Mouse (Mus musculus) kidney, adult 11 months (tissue): Measurements from ENCODE around the gene Ndrg3.
A peak's percentile ranks its signal among the peaks of the same experiment; 100 is the strongest.
"Not testable (repeated sequence)": the region's sequence is repeated elsewhere in the genome, so short reads cannot be mapped to it uniquely, and the experiment has no call there.

Experiments
- DNase-seq: peaks from one replicate; pipeline ENCODE4 v3.0.0; 2022

Ndrg3 gene

GRCm38 (mm10) chr2:156933426-156933825 lies 58.4 kb downstream of the Ndrg3 start:
- no peak for DNase-seq

GRCm38 (mm10) chr2:156931421-156931820 lies 60.4 kb downstream of the Ndrg3 start:
- no peak for DNase-seq

GRCm38 (mm10) chr2:156930549-156930948 lies 61.3 kb downstream of the Ndrg3 start:
- no peak for DNase-seq

GRCm38 (mm10) chr2:156929519-156930120 lies 62.2 kb downstream of the Ndrg3 start:
- no peak for DNase-seq

- DNase-seq: no peak
These were observed 63.2 kb downstream of the Ndrg3 start for GRCm38 (mm10) chr2:156928606-156929005.

GRCm38 (mm10) chr2:156927663-156928062 lies 64.2 kb downstream of the Ndrg3 start:
- no peak for DNase-seq

- DNase-seq: not testable (repeated sequence)
These were observed 66.2 kb downstream of the Ndrg3 start for GRCm38 (mm10) chr2:156925611-156926010.

GRCm38 (mm10) chr2:156925075-156925474 lies 66.8 kb downstream of the Ndrg3 start:
- DNase-seq: not testable (repeated sequence)

- no peak for DNase-seq
These were observed 67.5 kb downstream of the Ndrg3 start for GRCm38 (mm10) chr2:156924210-156924898.

- DNase-seq: no peak
These were observed 68.8 kb downstream of the Ndrg3 start for GRCm38 (mm10) chr2:156923057-156923456.

GRCm38 (mm10) chr2:156919796-156920195 lies 72.1 kb downstream of the Ndrg3 start:
- DNase-seq: no peak

- DNase-seq: not testable (repeated sequence)
These were observed 72.7 kb downstream of the Ndrg3 start for GRCm38 (mm10) chr2:156919191-156919590.

- DNase-seq: no peak
These were observed 73.3 kb downstream of the Ndrg3 start for GRCm38 (mm10) chr2:156918562-156918961.

- no peak for DNase-seq
These were observed 75.3 kb downstream of the Ndrg3 start for GRCm38 (mm10) chr2:156916419-156917125.

- no peak for DNase-seq
These were observed 76.3 kb downstream of the Ndrg3 start for GRCm38 (mm10) chr2:156915559-156915958.

- DNase-seq: no peak
These were observed 78.7 kb downstream of the Ndrg3 start for GRCm38 (mm10) chr2:156913191-156913590.

- DNase-seq: not testable (repeated sequence)
These were observed 85.9 kb downstream of the Ndrg3 start for GRCm38 (mm10) chr2:156905931-156906330.

- DNase-seq: peak; percentile 21
These were observed 86.7 kb downstream of the Ndrg3 start for GRCm38 (mm10) chr2:156904976-156905717.

- DNase-seq: no peak
These were observed 88.5 kb downstream of the Ndrg3 start for GRCm38 (mm10) chr2:156903367-156903766.

- DNase-seq: not testable (repeated sequence)
These were observed 89.4 kb downstream of the Ndrg3 start for GRCm38 (mm10) chr2:156902411-156902810.

GRCm38 (mm10) chr2:156901883-156902282 lies 90.0 kb downstream of the Ndrg3 start:
- DNase-seq: no peak

- DNase-seq: no peak
These were observed 90.5 kb downstream of the Ndrg3 start for GRCm38 (mm10) chr2:156901344-156901743.

GRCm38 (mm10) chr2:156899184-156899583 lies 92.7 kb downstream of the Ndrg3 start:
- DNase-seq: no peak
